Mouse (Mus musculus) T-helper 17 cell (primary cell): ENCODE data around the gene Eva1a.

Source experiments
- in situ Hi-C, 2 experiments: fragments of 300-600 bp; cut with MboI, MseI; formaldehyde crosslinking; loops; 1 replicate in 1 of 2; 2 replicates in 1 of 2; pipeline ENCODE4 v1.15.1; 2025; ENCODE audit warnings: high pct_unique_total_duplicates in 2 of 2

Eva1a gene

DNA sequence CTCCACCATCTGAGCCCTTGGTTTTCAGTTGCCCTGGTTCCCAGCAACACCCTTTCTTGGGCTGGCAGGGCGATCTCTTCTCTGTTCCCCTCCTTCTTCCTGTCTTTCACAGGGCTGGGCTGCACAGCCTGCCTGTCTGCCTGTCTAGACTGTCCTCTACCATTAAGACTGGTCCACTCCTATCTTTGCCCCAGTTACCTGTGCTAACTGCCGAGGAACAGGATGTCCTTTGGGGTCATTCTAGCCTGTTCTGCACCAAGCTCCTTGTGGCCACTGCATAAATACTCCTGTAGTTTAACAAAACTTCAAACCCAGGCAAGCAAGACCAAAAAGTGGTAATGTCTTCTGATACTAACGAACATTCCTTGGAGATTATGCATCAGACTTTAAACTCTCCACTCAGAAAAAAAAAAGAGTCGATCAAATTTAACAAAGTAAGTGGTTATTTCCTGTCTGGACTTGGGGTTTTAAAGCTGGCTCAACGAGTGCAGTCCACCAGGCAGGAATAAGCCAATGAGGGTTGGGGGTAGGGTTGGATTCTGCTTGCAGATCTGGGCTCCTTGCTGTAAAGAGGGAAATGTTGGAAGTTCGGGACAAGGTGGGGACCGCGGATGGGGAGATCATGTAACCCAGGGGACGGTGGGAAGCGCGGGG lies at the start of gene Eva1a:
TSS of gene Eva1a (plus strand) at position 210 of the 654 bp plus-strand sequence.
- in situ Hi-C loops: no loop called here

DNA sequence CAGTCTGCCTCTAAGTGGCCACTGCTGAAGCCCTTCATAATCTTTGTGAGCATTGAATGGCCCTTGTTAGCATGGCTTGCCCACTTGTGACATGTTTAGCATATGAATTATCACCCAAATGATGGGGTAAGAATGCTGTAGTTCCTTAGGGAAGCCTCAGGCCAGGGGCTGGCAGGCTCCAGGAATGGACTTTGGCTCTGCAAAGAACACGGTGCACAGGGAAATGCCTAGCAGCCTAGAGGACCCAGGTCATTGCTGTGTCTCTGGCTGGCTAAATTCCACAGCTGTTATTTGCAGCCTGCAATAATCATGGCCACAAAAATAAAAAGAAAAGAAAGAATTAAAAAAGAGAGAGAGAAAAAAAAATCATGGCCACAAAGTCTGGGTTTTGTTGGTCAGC lies 28.5 kb upstream of the Eva1a start:
- in situ Hi-C loops: no loop called here

DNA sequence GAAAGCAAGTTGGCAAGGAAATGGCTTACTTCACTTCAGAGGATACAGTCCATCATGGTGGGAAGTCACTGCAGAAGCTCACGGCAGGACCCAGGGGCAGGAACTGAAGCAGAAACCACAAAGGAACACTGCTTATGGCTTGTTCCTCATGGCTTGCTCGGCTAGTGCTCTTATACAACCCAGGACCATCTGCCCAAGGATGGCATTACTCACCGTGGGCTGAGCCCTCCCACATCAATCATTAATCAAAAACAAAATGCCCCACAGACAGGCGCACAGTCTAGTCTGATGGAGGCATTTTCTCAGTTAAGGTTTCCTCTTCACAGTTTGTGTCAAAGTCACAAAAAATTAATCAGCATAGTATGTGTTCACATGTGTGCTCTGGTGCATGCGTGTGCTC lies 19.8 kb upstream of the Eva1a start:
- in situ Hi-C loops: no loop called here

DNA sequence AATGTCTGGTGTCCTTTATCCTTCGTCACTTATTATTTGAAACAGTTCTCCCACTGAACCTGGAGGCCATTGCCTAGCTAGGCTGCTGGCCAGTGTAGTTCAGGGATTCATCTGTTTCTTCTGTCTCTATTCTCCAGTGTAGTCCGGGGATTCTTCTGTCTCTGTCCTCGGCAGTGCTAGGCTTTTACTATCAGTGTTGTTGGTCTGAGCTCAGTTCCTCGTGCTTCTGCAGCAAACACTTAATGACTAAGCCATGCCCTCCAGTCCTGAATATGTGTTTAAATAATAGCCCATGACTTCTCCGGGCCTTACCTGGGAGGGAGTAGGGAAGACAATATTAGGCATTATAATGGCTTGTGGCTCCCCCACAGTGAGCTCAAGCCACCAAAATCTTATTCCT lies 19.3 kb upstream of the Eva1a start:
- in situ Hi-C loops: no loop called here

GRCm38 (mm10) chr6:82029611-82030510 lies 11.0 kb upstream of the Eva1a start:
- in situ Hi-C loops: loop anchor here in 1 of 2 experiments (5.0 kb wide), 1 partner anchor 382 kb away; no protein-coding TSS in a partner anchor

GRCm38 (mm10) chr6:82030511-82030884 lies 10.3 kb upstream of the Eva1a start:
- in situ Hi-C loops: loop anchor here in 1 of 2 experiments (5.0 kb wide), 1 partner anchor 382 kb away; no protein-coding TSS in a partner anchor

DNA sequence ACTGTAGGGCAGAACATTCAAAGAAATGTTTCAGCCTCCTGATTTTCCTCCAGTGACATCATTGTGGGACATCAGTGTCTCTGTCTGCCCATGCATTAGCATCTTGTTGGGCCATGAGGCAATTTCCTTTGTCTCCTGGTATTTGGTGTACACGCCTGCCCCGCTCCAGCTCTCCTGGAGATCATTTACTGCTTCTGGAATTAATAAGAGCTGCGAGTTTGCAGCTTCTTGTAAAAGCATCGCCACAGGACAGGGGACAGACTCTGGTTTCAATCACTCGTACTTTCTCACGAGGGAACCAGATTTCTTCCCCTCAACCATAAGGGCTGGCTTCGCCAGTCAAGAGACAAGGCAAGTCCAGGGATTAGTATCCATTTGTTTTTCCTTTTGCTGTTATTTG lies 3.6 kb upstream of the Eva1a start:
- in situ Hi-C loops: no loop called here

DNA sequence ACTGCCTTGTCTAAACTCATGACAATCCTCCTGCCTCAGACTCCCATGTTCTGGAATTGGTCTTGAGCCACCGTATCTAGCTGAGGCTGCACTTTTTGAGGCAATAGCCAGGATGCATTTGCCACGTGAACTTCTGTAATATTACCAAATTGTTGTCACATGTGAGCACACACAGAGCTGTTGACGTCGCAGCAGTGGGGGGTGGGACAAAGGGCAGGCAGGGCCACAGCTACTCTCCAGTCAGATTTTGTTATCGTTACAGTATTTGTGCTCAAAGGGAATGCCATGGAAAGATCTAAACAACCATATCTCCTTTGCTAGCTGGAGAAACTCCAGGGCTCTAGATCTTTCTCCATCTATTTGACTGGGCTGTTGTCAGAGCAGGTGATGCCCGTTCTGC lies 1.6 kb upstream of the Eva1a start:
- in situ Hi-C loops: no loop called here

GRCm38 (mm10) chr6:82039968-82040367 lies 875 bp upstream of the Eva1a start:
- in situ Hi-C loops: no loop called here

- in situ Hi-C loops: no loop called here
Measured at GRCm38 (mm10) chr6:82041488-82042295, 849 bp downstream of the Eva1a start.

- in situ Hi-C loops: no loop called here
Measured at GRCm38 (mm10) chr6:82042296-82043125, 1.7 kb downstream of the Eva1a start.

GRCm38 (mm10) chr6:82043634-82044033 lies 2.8 kb downstream of the Eva1a start:
- in situ Hi-C loops: no loop called here

DNA sequence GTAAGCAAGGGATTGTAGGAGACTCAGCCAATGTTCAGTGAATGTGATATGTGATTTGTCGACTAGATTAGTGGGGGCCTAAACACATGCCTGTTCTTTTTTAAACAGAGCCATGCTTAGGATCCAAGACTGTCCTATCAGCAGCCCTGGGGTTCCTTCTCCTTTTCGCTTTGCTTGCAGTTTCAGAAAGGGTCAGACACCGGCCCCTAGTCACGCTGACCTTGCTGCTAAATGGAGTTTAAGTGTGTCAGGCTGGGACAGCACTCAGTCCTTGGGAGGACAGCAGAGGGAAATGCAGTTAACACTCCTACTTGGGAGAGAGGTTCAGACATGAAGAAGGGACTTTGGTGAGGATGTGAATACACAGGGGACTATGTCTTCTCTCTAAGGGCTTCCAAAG lies 3.7 kb downstream of the Eva1a start:
- in situ Hi-C loops: no loop called here

GRCm38 (mm10) chr6:82047977-82048376 lies 7.1 kb downstream of the Eva1a start:
- in situ Hi-C loops: no loop called here

DNA sequence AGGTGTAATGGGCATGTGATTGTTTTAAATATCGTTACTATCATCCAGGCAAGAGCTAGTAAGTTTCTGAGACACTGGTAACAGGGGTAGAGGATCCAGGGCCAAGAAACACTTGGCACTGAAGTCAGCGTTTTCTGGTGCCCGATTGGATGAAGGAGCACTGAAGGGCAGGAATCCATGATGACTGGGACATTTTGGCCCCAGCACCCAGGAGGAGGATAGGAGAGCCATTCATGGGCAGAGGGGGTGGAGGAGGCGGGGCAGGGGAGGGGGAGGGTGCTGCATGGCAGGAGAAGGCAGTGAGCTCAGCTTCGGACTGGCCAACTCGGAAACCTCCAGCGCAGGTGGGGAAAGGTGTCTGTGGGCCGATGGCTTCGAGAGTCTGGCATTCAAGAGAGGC lies 9.4 kb downstream of the Eva1a start:
- in situ Hi-C loops: no loop called here

GRCm38 (mm10) chr6:82051569-82051968 lies 10.7 kb downstream of the Eva1a start:
- in situ Hi-C loops: no loop called here

DNA sequence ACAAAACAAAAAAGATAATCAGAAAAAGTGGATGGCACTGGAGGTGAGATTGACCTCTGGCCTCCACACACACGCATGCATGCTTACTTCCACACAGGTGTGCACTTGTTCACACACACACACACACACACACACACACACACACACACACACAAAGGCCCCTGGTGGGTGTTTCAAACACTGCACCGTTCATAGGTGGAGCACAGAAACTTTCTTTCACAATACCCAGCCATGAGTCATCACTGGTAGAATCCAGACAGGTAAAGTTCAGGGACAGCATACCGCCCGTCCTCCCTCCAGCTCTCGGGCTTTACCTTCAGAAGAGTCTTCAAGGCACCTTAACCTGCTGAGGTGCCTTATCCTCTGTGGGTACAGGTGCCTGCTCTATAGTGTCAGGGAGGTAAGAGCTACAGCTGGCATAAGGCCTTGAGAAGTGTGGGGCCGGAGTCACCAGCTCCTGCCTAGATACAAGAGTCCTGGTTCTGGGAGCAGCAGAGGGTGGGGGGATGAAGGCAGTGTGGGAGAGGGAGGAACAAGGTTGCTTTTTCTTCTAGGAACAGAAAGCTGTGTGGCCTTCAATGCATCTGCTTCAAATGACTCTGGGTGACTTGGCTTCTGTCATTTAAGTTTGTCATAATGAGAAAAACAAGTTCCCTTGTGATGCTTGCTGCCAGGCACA lies 11.3 kb downstream of the Eva1a start:
- in situ Hi-C loops: no loop called here

- in situ Hi-C loops: no loop called here
Measured at GRCm38 (mm10) chr6:82052726-82053118, 11.9 kb downstream of the Eva1a start.

DNA sequence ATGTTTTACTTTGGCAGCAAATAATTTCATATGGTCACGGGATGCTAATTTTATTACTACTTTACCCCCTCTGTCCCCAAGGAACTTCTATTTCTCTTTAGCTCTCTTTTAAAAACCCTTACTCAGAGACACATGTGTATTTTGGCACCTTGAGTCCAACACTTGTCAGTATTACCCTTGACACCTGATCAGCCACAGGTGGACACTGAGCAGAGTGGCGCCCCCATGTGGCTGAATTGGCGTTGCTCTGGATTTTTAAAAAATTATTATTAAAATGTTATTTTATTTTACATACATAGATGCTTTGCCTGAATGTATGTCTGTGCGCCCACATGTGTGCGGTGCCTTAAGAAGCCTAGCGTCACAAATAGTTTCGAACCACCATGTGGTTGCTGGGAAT lies 14.0 kb downstream of the Eva1a start:
- in situ Hi-C loops: no loop called here

GRCm38 (mm10) chr6:82059896-82060295 lies 19.1 kb downstream of the Eva1a start:
- in situ Hi-C loops: no loop called here

GRCm38 (mm10) chr6:82065230-82065629 lies 24.4 kb downstream of the Eva1a start:
- in situ Hi-C loops: no loop called here
